Mouse (Mus musculus): ENCODE results near the gene Col4a1.
A peak's percentile ranks its signal among the peaks of the same experiment; 100 is the strongest.

The Col4a1 gene

GRCm38 (mm10) chr8:11297141-11297838 lies 15.3 kb downstream of the Col4a1 start:
- peak; percentile 64 for DNase-seq

- DNase-seq, result no peak
These were observed 16.2 kb downstream of the Col4a1 start for GRCm38 (mm10) chr8:11296282-11296943.

GRCm38 (mm10) chr8:11292611-11293010 lies 20.0 kb downstream of the Col4a1 start:
- DNase-seq, result no peak

GRCm38 (mm10) chr8:11290533-11290932 lies 22.1 kb downstream of the Col4a1 start:
- peak; percentile 51 for DNase-seq

- DNase-seq, result peak; percentile 56
These were observed 24.3 kb downstream of the Col4a1 start for GRCm38 (mm10) chr8:11288286-11288685.

- no peak for DNase-seq
These were observed 25.5 kb downstream of the Col4a1 start for GRCm38 (mm10) chr8:11287139-11287538.

- peak; percentile 50 for DNase-seq
These were observed 27.2 kb downstream of the Col4a1 start for GRCm38 (mm10) chr8:11285437-11285836.

- DNase-seq, result peak; percentile 74
These were observed 29.4 kb downstream of the Col4a1 start for GRCm38 (mm10) chr8:11283217-11283616.

- DNase-seq, result no peak
These were observed 29.9 kb downstream of the Col4a1 start for GRCm38 (mm10) chr8:11282696-11283095.

- DNase-seq, result no peak
These were observed 30.5 kb downstream of the Col4a1 start for GRCm38 (mm10) chr8:11282139-11282538.

- no peak for DNase-seq
These were observed 31.8 kb downstream of the Col4a1 start for GRCm38 (mm10) chr8:11280721-11281268.

- peak; percentile 69 for DNase-seq
These were observed 33.3 kb downstream of the Col4a1 start for GRCm38 (mm10) chr8:11279296-11279826.

- peak; percentile 67 for DNase-seq
These were observed 34.5 kb downstream of the Col4a1 start for GRCm38 (mm10) chr8:11278101-11278611.

GRCm38 (mm10) chr8:11277602-11278051 lies 35.0 kb downstream of the Col4a1 start:
- peak; percentile 69 for DNase-seq

- no peak for DNase-seq
These were observed 36.3 kb downstream of the Col4a1 start for GRCm38 (mm10) chr8:11276286-11276685.

- no peak for DNase-seq
These were observed 38.2 kb downstream of the Col4a1 start for GRCm38 (mm10) chr8:11274415-11274814.

- peak; percentile 76 for DNase-seq
These were observed 39.0 kb downstream of the Col4a1 start for GRCm38 (mm10) chr8:11273506-11274158.

GRCm38 (mm10) chr8:11272205-11272604 lies 40.4 kb downstream of the Col4a1 start:
- DNase-seq, result no peak

GRCm38 (mm10) chr8:11270826-11271225 lies 41.8 kb downstream of the Col4a1 start:
- DNase-seq, result peak; percentile 84

- no peak for DNase-seq
These were observed 43.9 kb downstream of the Col4a1 start for GRCm38 (mm10) chr8:11268753-11269152.

GRCm38 (mm10) chr8:11266471-11266870 lies 46.2 kb downstream of the Col4a1 start:
- no peak for DNase-seq

- no peak for DNase-seq
These were observed 46.7 kb downstream of the Col4a1 start for GRCm38 (mm10) chr8:11265971-11266370.

- no peak for DNase-seq
These were observed 48.8 kb downstream of the Col4a1 start for GRCm38 (mm10) chr8:11263848-11264247.
